Mouse (Mus musculus): Measurements from ENCODE around the gene St3gal6.
"Not testable (repeated sequence)": the region's sequence is repeated elsewhere in the genome, so short reads cannot be mapped to it uniquely, and the experiment has no call there.

Gene St3gal6

GRCm38 (mm10) chr16:58476363-58476762 lies 47.7 kb downstream of the St3gal6 start:
- DNase-seq (ENCODE audit: inconsistent ontology term), result no peak

- no peak for DNase-seq (ENCODE audit: inconsistent ontology term)
Measured at GRCm38 (mm10) chr16:58475544-58476154, 48.4 kb downstream of the St3gal6 start.

GRCm38 (mm10) chr16:58474875-58475274 lies 49.2 kb downstream of the St3gal6 start:
- DNase-seq (ENCODE audit: inconsistent ontology term), result no peak

GRCm38 (mm10) chr16:58470841-58471240 lies 53.2 kb downstream of the St3gal6 start:
- no peak for DNase-seq (ENCODE audit: inconsistent ontology term)

- no peak for DNase-seq (ENCODE audit: inconsistent ontology term)
Measured at GRCm38 (mm10) chr16:58470061-58470460, 54.0 kb downstream of the St3gal6 start.

- DNase-seq (ENCODE audit: inconsistent ontology term), result no peak
Measured at GRCm38 (mm10) chr16:58465412-58465811, 58.6 kb downstream of the St3gal6 start.

GRCm38 (mm10) chr16:58464051-58464450 lies 60.0 kb downstream of the St3gal6 start:
- no peak for DNase-seq (ENCODE audit: inconsistent ontology term)

- no peak for DNase-seq (ENCODE audit: inconsistent ontology term)
Measured at GRCm38 (mm10) chr16:58462519-58462918, 61.5 kb downstream of the St3gal6 start.

GRCm38 (mm10) chr16:58461856-58462518 lies 62.1 kb downstream of the St3gal6 start:
- no peak for DNase-seq (ENCODE audit: inconsistent ontology term)

- no peak for DNase-seq (ENCODE audit: inconsistent ontology term)
Measured at GRCm38 (mm10) chr16:58460386-58460785, 63.7 kb downstream of the St3gal6 start.

GRCm38 (mm10) chr16:58459966-58460365 lies 64.1 kb downstream of the St3gal6 start:
- DNase-seq (ENCODE audit: inconsistent ontology term), result not testable (repeated sequence)

- no peak for DNase-seq (ENCODE audit: inconsistent ontology term)
Measured at GRCm38 (mm10) chr16:58456991-58457390, 67.1 kb downstream of the St3gal6 start.

GRCm38 (mm10) chr16:58456445-58456844 lies 67.6 kb downstream of the St3gal6 start:
- no peak for DNase-seq (ENCODE audit: inconsistent ontology term)

- no peak for DNase-seq (ENCODE audit: inconsistent ontology term)
Measured at GRCm38 (mm10) chr16:58455118-58455517, 68.9 kb downstream of the St3gal6 start.

GRCm38 (mm10) chr16:58454617-58455016 lies 69.4 kb downstream of the St3gal6 start:
- DNase-seq (ENCODE audit: inconsistent ontology term), result no peak

- no peak for DNase-seq (ENCODE audit: inconsistent ontology term)
Measured at GRCm38 (mm10) chr16:58453820-58454219, 70.2 kb downstream of the St3gal6 start.

- no peak for DNase-seq (ENCODE audit: inconsistent ontology term)
Measured at GRCm38 (mm10) chr16:58453138-58453537, 70.9 kb downstream of the St3gal6 start.

- DNase-seq (ENCODE audit: inconsistent ontology term), result no peak
Measured at GRCm38 (mm10) chr16:58451647-58452046, 72.4 kb downstream of the St3gal6 start.

- DNase-seq (ENCODE audit: inconsistent ontology term), result no peak
Measured at GRCm38 (mm10) chr16:58450648-58451047, 73.4 kb downstream of the St3gal6 start.

GRCm38 (mm10) chr16:58449073-58449472 lies 75.0 kb downstream of the St3gal6 start:
- no peak for DNase-seq (ENCODE audit: inconsistent ontology term)

- DNase-seq (ENCODE audit: inconsistent ontology term), result no peak
Measured at GRCm38 (mm10) chr16:58446281-58447259, 77.5 kb downstream of the St3gal6 start.

GRCm38 (mm10) chr16:58444735-58445134 lies 79.3 kb downstream of the St3gal6 start:
- no peak for DNase-seq (ENCODE audit: inconsistent ontology term)

Data from Muller cell, postnatal 12 days (primary cell).